Mouse (Mus musculus) liver, embryonic 14.5 days (tissue): ENCODE data around the gene Cenpx.
A peak's percentile ranks its signal among the peaks of the same experiment; 100 is the strongest.

ENCODE experiments used
- CTCF ChIP-seq: IDR thresholded peaks from 2 replicates; pipeline ENCODE4 v1.5.1; 2016; ENCODE audit warnings: antibody characterized with exemption, low read depth, control low read depth
- EP300 ChIP-seq: IDR thresholded peaks from 2 replicates; pipeline ENCODE4 v1.6.1; 2016; ENCODE audit warnings: antibody characterized with exemption, low read depth

GRCm38 (mm10) chr11:120679909-120680308, 33.6 kb downstream of the Cenpx start:
- TF ChIP-seq CTCF, result peak; percentile 77
- no peak for TF ChIP-seq EP300
